Mouse (Mus musculus) hindbrain, embryonic 13.5 days (tissue): ENCODE results near the gene Mr1. TPM values are rescaled to one million over a fixed set of nuclear protein-coding genes. Genes with fewer than 3 reads are reported as not detected.

ENCODE experiments used
- ATAC-seq: fragments of 200-750 bp; cut with Nextera tagmentation; 2 replicates; pipeline ENCODE4 v1.8.0; 2017; ENCODE audit warnings: moderate TSS enrichment; ENCODE audit not compliant: low FRiP score
- H3K27ac ChIP-seq: fragments of 300-500 bp; sonication (generic); 2 replicates; pipeline ENCODE4 v1.5.1; 2015; ENCODE audit warnings: inconsistent platforms, mild to moderate bottlenecking, moderate library complexity
- H3K27me3 ChIP-seq: fragments of 300-500 bp; sonication (generic); 2 replicates; pipeline ENCODE4 v1.6.1; 2015; ENCODE audit warnings: mild to moderate bottlenecking, inconsistent platforms
- H3K36me3 ChIP-seq: fragments of 300-500 bp; sonication (generic); 2 replicates; pipeline ENCODE4 v1.6.1; 2015; ENCODE audit warnings: mild to moderate bottlenecking, inconsistent platforms
- H3K4me1 ChIP-seq: fragments of 300-500 bp; sonication (generic); replicated peaks from 2 replicates; pipeline ENCODE4 v1.6.1; 2015; ENCODE audit warnings: inconsistent platforms
- H3K4me2 ChIP-seq: fragments of 300-500 bp; sonication (generic); 2 replicates; pipeline ENCODE4 v1.6.1; 2015; ENCODE audit warnings: inconsistent platforms, mild to moderate bottlenecking, moderate library complexity
- H3K4me3 ChIP-seq: fragments of 300-500 bp; sonication (generic); 2 replicates; pipeline ENCODE4 v1.5.1; 2015; ENCODE audit warnings: mild to moderate bottlenecking, inconsistent platforms
- H3K9ac ChIP-seq: fragments of 300-500 bp; sonication (generic); 2 replicates; pipeline ENCODE4 v1.6.1; 2015; ENCODE audit warnings: mild to moderate bottlenecking, inconsistent platforms
- H3K9me3 ChIP-seq: fragments of 300-500 bp; sonication (generic); 2 replicates; pipeline ENCODE4 v1.6.1; 2016; ENCODE audit warnings: inconsistent platforms
- WGBS: fragments of 180-500 bp; shearing (Covaris S2); methylation state at CpG from one replicate; pipeline ENCODE4 v1.1.7; 2015; 5-methylcytosine and 5-hydroxymethylcytosine counted together
- polyA plus RNA-seq: library from polyadenylated mRNA; unstranded; fragments of >200 nt; fragmentation: Nextera tagmentation; extraction: Ambion mirVana; gene quantifications from 2 replicates; pipeline ENCODE4 v1.2.1, GENCODE M21; 2015

Gene Mr1
- polyA plus RNA-seq, 1 experiment from 2014 or later = 2.1 TPM

DNA sequence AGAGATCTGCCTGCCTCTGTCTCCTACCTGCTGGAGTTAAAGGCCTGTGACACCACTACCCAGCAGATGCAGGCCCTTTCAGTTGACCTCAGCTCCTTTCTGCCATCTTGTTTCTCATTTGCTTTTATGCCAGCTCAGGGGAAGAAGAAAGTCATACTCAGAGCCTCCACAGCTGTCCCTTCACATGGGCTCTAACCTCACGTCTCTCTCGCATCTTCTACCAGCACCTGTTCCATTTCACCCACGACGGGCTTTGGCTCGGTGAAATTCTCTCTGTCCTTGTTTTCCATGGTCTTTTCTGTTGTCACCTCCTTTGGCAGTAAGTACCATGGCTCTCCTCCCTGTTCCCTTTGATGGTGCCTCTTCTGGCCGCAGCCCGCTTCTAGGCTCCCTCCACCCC, 56.3 kb downstream of the Mr1 start:
- Histone ChIP-seq H3K27me3 (no peaks in the 10 kb centered on the region), H3K4me2 (no peak overlapping the region), H3K9me3 (no peaks in the 10 kb centered on the region), H3K4me1 (peaks cover 46% of the 10 kb centered on the region), H3K27ac (no peak overlapping the region), H3K4me3 (no peak overlapping the region), H3K9ac (no peak overlapping the region), H3K36me3 (no peaks in the 10 kb centered on the region)
- ATAC-seq = no peak
- WGBS = 87% methylated on average over 7 of the region's 7 CpGs

DNA sequence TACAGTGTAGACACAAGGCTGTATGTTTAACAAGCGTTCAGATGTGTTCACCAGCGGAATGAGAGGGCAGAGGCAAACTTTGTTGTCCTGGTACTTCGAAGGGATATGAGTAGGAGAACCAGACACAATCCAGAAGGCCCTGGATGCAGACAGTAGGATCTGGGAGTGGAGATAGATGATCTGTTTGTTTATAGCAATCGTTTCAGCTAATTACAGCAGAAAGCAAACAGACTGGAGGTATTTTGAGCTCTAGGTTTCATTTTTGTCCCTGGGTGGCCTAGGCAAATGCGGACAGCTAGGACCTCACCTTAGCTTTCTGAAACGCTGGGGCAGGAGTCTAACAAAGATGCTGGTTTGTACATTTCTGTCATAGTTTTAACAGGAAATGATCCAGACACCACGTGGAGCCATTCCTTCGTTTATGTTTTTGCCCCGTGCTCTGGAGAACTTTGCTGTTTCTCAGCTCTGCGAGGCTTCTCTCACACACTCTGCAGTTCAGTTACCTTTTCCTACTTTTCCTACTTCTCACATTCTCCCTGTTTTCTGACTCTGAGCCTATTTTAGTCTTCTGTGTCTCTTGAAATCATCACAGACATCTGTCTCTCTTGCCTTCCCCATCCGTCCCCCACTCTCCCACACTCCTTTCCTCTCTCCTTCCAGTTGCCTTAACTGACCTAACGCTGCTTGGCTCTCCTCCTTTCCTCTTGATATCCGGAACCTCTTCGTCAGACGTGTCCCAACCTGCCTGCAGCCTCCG, 57.6 kb downstream of the Mr1 start:
- ATAC-seq = no peak
- no peaks in the 10 kb centered on the region for H3K36me3 ChIP-seq
- H3K27me3 ChIP-seq = no peaks in the 10 kb centered on the region
- no peaks in the 10 kb centered on the region for H3K9me3 ChIP-seq
- WGBS = 75% methylated on average over 16 of the region's 16 CpGs
- H3K9ac ChIP-seq = no peak overlapping the region
- H3K27ac ChIP-seq = no peak overlapping the region
- H3K4me1 ChIP-seq = peaks cover 59% of the 10 kb centered on the region
- no peak overlapping the region for H3K4me2 ChIP-seq
- H3K4me3 ChIP-seq = no peak overlapping the region

DNA sequence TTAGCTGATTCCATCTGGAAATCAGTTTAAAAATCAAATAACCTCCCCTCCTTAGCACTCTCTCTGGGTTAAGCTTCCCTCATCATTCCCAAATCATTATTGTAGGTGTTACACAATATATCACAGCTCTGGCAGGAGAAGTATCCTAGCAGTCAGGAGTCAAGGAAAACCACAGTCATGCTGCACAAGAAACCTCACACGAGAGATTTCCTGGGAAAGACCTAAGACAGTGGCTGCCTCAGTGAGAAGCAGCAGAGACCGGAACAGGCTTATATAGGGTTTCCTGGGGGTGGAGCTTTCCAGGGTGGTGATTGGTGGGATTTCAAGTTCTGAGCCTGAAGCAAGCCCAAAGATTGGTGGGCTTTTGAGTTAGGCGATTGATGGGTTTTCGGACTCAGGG, 58.6 kb downstream of the Mr1 start:
- Histone ChIP-seq H3K4me3 (no peak overlapping the region), H3K27me3 (no peaks in the 10 kb centered on the region), H3K36me3 (no peaks in the 10 kb centered on the region), H3K4me1 (peaks cover 55% of the 10 kb centered on the region), H3K4me2 (no peak overlapping the region), H3K27ac (no peak overlapping the region), H3K9me3 (no peaks in the 10 kb centered on the region), H3K9ac (no peak overlapping the region)
- no peak for ATAC-seq
- WGBS = 92% methylated on average over 4 of the region's 4 CpGs

DNA sequence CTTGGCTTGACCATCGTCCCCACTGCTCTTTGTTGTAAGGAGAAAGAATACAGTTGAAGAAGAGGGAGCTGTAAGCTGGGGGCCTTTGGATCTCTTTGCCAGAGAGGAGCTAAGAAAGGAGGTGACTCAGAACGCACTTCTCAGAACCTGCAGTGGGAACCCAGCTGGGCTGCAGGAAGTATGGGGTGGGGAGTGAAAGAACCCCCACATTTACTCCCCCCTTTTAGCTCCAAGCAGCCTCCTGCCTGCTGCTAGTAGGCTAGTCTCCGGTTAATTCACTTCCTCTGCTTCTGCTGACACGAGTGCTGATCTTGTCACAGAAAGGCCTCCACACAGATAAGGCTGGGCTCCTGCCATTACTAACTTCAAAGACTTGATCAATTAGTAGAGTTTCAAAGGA, 59.7 kb downstream of the Mr1 start:
- Histone ChIP-seq H3K27ac (peak overlapping the region; percentile 75), H3K9ac (peak overlapping the region; percentile 40; the same call in 1 of the 2 replicates), H3K4me3 (no peak overlapping the region), H3K27me3 (no peaks in the 10 kb centered on the region), H3K9me3 (no peaks in the 10 kb centered on the region), H3K4me2 (no peak overlapping the region), H3K36me3 (no peaks in the 10 kb centered on the region), H3K4me1 (peaks cover 54% of the 10 kb centered on the region)
- WGBS = 18% methylated on average over 4 of the region's 4 CpGs
- no peak for ATAC-seq

DNA sequence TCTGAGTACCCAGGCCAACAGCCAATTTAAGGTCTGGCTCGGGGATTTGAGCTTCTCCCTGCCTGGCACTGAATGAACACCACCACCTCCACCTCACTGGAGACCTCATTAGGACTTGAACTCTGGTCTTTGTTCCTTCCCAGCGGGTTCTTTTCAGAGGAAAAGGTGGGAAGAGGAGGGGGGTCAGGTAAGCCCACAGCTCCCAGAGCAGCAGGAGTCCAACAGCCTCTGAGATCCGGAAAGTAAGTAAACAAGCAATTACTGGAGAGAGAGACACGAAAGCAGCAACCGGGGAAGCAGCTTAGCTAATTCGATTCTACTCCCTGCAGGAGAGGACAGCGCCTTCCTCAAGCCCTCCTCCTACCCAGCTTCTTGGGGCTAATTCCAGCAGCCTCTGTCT, 60.2 kb downstream of the Mr1 start:
- no peak overlapping the region for H3K4me2 ChIP-seq
- H3K4me1 ChIP-seq = peaks cover 54% of the 10 kb centered on the region
- no peak for ATAC-seq
- H3K36me3 ChIP-seq = no peaks in the 10 kb centered on the region
- no peaks in the 10 kb centered on the region for H3K9me3 ChIP-seq
- H3K27me3 ChIP-seq = no peaks in the 10 kb centered on the region
- H3K27ac ChIP-seq = peak overlapping the region; percentile 75
- WGBS = 7% methylated on average over 7 of the region's 7 CpGs
- H3K9ac ChIP-seq = no peak overlapping the region
- H3K4me3 ChIP-seq = no peak overlapping the region

DNA sequence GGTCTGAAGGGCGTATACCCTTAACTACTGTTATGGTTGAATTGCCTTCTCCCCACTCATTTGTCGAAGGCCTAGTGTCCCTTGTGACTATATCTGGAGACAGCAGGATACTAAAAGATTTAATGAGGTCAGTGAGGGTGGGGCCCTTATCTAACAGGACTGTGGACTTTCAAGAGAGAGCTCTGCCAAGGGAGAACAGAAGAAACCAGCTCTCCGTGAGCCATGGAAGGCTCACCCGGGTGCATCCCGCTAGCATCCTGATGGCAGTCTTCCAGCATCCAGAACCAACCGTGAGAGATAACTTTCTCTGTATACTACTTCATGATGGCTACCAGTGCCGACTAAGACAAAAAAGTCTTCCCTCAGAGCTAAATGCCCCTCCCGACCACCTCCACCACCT, 61.8 kb downstream of the Mr1 start:
- 42% methylated on average over 8 of the region's 8 CpGs for WGBS
- Histone ChIP-seq H3K4me3 (no peak overlapping the region), H3K27ac (peak overlapping the region; percentile 30; the same call in 1 of the 2 replicates), H3K4me1 (peaks cover 60% of the 10 kb centered on the region), H3K4me2 (no peak overlapping the region), H3K36me3 (no peaks in the 10 kb centered on the region), H3K9ac (no peak overlapping the region), H3K9me3 (no peaks in the 10 kb centered on the region), H3K27me3 (no peaks in the 10 kb centered on the region)
- ATAC-seq = no peak

DNA sequence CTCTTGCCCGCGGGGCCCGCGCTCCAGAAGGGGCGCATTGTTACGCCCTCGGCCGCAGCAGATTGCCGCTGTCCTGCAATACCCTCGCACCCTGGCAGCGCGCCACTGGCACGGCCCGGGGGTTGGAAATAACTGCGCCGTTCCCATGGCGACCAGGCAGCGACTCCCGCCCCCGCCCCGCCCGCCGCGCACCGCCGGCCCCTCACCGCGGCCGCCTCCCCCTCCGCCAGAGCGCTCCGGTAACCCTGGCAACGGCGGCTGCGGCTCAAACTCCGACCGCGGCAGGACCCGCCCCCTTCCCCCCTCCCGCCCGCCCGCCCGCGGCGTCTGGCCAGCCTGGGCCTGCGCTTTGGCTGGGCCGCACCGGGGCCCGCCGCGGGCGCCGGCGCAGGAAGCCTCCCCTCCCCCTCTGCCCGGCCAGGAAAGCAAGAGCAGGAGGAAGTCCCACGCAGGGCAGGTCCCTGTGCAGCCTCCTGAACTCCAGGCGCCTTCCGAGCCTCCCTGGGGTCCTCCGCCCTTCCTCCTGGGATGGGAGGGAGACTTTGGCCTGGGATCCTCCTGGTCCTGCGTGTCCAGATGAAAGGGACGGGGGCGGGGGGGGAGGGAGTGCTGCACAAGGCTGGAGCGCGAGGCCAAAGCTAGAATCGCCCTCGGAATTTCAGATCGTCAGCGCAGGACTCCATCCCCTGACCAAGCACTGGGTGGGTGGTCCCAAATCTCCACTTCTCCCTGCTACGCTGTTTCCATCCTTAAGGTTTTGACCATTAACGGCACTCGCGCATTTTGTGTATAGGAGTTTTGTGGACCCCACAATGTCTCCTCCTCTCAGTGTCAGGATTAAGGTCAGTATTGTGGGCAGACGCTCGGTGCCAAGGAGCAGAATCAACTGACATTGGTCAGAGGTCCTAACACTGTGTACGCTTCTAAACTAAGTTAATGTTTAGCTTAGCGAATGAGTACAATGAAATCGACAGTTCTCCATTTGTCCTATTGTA, 63.0 kb downstream of the Mr1 start:
- H3K4me2 ChIP-seq = peak overlapping the region; percentile 66
- no peaks in the 10 kb centered on the region for H3K27me3 ChIP-seq
- ATAC-seq = peak; percentile 94
- WGBS = under 1% methylated on average over 62 of the region's 77 CpGs
- peak overlapping the region; percentile 98 for H3K27ac ChIP-seq
- H3K9me3 ChIP-seq = no peaks in the 10 kb centered on the region
- peak overlapping the region; percentile 43 for H3K4me3 ChIP-seq
- peaks cover 67% of the 10 kb centered on the region for H3K4me1 ChIP-seq
- H3K36me3 ChIP-seq = no peaks in the 10 kb centered on the region
- peak overlapping the region; percentile 78 for H3K9ac ChIP-seq

DNA sequence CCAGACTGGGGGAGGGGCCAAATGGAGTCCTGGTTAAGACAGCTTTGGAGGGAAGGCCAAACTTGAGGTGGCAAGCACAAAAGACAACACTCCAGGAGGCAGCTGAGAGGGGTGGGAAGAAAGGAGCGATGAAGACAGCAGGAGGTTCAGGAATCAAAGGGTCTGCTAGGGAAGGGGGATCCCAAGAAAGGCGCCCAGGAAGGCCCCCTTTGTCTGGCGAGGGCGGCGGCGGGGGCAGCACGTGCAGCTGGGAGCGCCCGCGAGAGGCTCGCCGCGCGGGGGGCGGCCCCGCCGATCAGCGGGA, 63.7 kb downstream of the Mr1 start:
- peak overlapping the region; percentile 78 for H3K9ac ChIP-seq
- H3K27ac ChIP-seq = peak overlapping the region; percentile 98
- peak overlapping the region; percentile 66 for H3K4me2 ChIP-seq
- H3K9me3 ChIP-seq = no peaks in the 10 kb centered on the region
- no peaks in the 10 kb centered on the region for H3K27me3 ChIP-seq
- peaks cover 74% of the 10 kb centered on the region for H3K4me1 ChIP-seq
- peak; percentile 62 for ATAC-seq
- no peaks in the 10 kb centered on the region for H3K36me3 ChIP-seq
- WGBS = 3% methylated on average over 13 of the region's 18 CpGs
- peak overlapping the region; percentile 43 for H3K4me3 ChIP-seq

DNA sequence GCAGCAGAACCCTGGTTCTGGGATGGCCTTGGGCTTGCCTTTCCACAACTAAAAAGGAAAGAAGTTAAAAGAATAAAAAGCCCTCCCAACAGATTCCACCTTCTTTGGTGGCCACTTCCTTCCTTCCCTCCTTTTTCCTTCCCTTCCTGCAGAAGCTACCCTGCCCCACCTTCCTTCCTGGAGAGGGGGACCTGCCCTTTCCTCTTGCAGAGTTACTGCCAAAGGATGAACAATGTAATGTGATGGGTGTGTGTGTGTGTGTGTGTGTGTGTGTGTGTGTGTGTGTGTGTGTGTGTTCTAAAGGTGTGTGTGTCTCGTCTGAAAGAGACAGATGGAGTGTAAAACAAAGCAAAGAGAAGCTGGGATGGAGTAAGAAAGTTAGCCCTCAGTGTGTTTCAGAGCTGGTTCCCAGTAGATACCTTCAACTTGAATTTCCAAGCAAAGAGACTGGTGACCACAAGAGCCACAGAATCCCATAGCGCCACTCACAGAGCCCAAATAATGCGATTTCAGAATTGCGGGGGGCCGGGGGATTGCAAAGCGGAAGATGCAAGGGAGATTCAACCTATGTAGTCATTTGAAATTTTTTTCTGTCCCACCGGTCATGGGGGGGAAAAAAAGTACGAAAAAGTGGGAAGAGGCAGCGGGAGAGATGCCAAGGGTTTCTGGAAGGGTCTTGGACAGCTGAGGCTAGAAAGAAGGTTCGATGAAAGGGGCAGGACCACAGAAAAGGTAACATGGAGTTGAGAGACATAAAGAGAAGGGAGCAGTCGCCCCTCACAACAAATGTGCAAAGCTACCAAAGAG, 64.3 kb downstream of the Mr1 start:
- Histone ChIP-seq H3K27me3 (no peaks in the 10 kb centered on the region), H3K4me1 (peaks cover 79% of the 10 kb centered on the region), H3K4me3 (peak overlapping the region; percentile 43), H3K4me2 (peak overlapping the region; percentile 66), H3K27ac (peak overlapping the region; percentile 98), H3K9me3 (no peaks in the 10 kb centered on the region), H3K9ac (peak overlapping the region; percentile 78), H3K36me3 (no peaks in the 10 kb centered on the region)
- WGBS = 5% methylated on average over 11 of the region's 11 CpGs
- no peak for ATAC-seq

DNA sequence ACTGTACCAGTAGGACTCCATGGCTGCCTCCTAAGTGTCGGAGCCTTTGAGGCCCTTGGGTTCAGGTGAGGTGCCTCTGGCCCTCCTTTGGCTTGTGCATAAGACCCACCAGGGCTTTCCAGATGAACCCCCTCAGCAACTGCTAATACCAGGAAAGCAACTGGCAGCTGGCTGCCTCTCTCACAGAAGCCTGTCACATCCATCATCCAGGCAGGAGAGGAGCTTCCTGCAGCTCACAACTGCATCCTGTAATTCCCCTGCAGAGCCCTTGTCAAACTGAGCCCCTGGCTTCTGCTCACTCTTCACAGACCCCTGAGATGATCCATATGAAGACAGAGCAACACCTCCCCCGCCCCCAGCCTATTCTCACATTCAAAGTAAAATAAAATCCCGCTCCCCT, 68.9 kb downstream of the Mr1 start:
- Histone ChIP-seq H3K27ac (peak overlapping the region; percentile 84), H3K4me2 (no peak overlapping the region), H3K36me3 (no peaks in the 10 kb centered on the region), H3K9me3 (no peaks in the 10 kb centered on the region), H3K27me3 (no peaks in the 10 kb centered on the region), H3K4me1 (peaks cover 60% of the 10 kb centered on the region), H3K4me3 (no peak overlapping the region), H3K9ac (no peak overlapping the region)
- 38% methylated on average over 3 of the region's 3 CpGs for WGBS
- ATAC-seq = peak; percentile 30; the same call in 1 of the 2 replicates
